Mouse (Mus musculus) erythroid progenitor cell, adult 5-6 weeks (primary cell): ENCODE measurements around the gene Rybp. TPM values are rescaled to one million over a fixed set of nuclear protein-coding genes. Genes with fewer than 3 reads are reported as not detected.

Experiments used
- ATAC-seq: replicated peaks from 2 replicates; pipeline ENCODE4 v1.8.0; 2016; ENCODE audit warnings: moderate number of reproducible peaks, mild to moderate bottlenecking, moderate TSS enrichment, inconsistent platforms; ENCODE audit not compliant: poor library complexity, low FRiP score, severe bottlenecking
- total RNA-seq, 2 experiments: library from RNA; stranded (forward) in 1 of 2; stranded (reverse) in 1 of 2; fragments of 150-400 nt in 1 of 2; fragments of 186-747, 209-891 nt in 1 of 2; gene quantifications; 2 replicates each; pipeline versions ENCODE4 v1.2.3 to v1.2.4; 2015 to 2017; ENCODE audit warnings: low replicate concordance in 2 of 2

Rybp gene
- total RNA-seq, 2 experiments from 2014 or later: 7.1 to 12.2 TPM

GRCm38 (mm10) chr6:100222927-100223326 lies 64.4 kb downstream of the Rybp start:
- ATAC-seq: no peak

- no peak for ATAC-seq
Measured at GRCm38 (mm10) chr6:100221803-100222202, 65.5 kb downstream of the Rybp start.

GRCm38 (mm10) chr6:100220917-100221560 lies 66.2 kb downstream of the Rybp start:
- no peak for ATAC-seq

GRCm38 (mm10) chr6:100219971-100220370 lies 67.3 kb downstream of the Rybp start:
- ATAC-seq: no peak

- no peak for ATAC-seq
Measured at GRCm38 (mm10) chr6:100218541-100219341, 68.5 kb downstream of the Rybp start.

- no peak for ATAC-seq
Measured at GRCm38 (mm10) chr6:100217507-100217906, 69.8 kb downstream of the Rybp start.

- no peak for ATAC-seq
Measured at GRCm38 (mm10) chr6:100216945-100217344, 70.3 kb downstream of the Rybp start.

- ATAC-seq: no peak
Measured at GRCm38 (mm10) chr6:100215809-100216208, 71.5 kb downstream of the Rybp start.

- ATAC-seq: no peak
Measured at GRCm38 (mm10) chr6:100214132-100214913, 73.0 kb downstream of the Rybp start.

- no peak for ATAC-seq
Measured at GRCm38 (mm10) chr6:100213596-100213995, 73.7 kb downstream of the Rybp start.

- ATAC-seq: no peak
Measured at GRCm38 (mm10) chr6:100212820-100213219, 74.5 kb downstream of the Rybp start.

- ATAC-seq: no peak
Measured at GRCm38 (mm10) chr6:100211646-100212045, 75.6 kb downstream of the Rybp start.

- ATAC-seq: no peak
Measured at GRCm38 (mm10) chr6:100210517-100210916, 76.8 kb downstream of the Rybp start.

GRCm38 (mm10) chr6:100206741-100207275 lies 80.5 kb downstream of the Rybp start:
- no peak for ATAC-seq

GRCm38 (mm10) chr6:100206261-100206660 lies 81.0 kb downstream of the Rybp start:
- ATAC-seq: no peak

- ATAC-seq: no peak
Measured at GRCm38 (mm10) chr6:100204436-100204835, 82.8 kb downstream of the Rybp start.

- ATAC-seq: no peak
Measured at GRCm38 (mm10) chr6:100203492-100203891, 83.8 kb downstream of the Rybp start.

GRCm38 (mm10) chr6:100202091-100202490 lies 85.2 kb downstream of the Rybp start:
- ATAC-seq: no peak

GRCm38 (mm10) chr6:100197102-100197501 lies 90.2 kb downstream of the Rybp start:
- ATAC-seq: no peak

GRCm38 (mm10) chr6:100195870-100196409 lies 91.3 kb downstream of the Rybp start:
- ATAC-seq: no peak
